Mouse (Mus musculus) right cerebral cortex, adult 18-20 months (tissue): ENCODE data around the gene Strc.
"Not testable (repeated sequence)": the region's sequence is repeated elsewhere in the genome, so short reads cannot be mapped to it uniquely, and the experiment has no call there.

Source experiments
- DNase-seq: peaks from one replicate; pipeline ENCODE4 v3.0.0; 2022; ENCODE audit warnings: mixed read lengths

Gene Strc

DNA sequence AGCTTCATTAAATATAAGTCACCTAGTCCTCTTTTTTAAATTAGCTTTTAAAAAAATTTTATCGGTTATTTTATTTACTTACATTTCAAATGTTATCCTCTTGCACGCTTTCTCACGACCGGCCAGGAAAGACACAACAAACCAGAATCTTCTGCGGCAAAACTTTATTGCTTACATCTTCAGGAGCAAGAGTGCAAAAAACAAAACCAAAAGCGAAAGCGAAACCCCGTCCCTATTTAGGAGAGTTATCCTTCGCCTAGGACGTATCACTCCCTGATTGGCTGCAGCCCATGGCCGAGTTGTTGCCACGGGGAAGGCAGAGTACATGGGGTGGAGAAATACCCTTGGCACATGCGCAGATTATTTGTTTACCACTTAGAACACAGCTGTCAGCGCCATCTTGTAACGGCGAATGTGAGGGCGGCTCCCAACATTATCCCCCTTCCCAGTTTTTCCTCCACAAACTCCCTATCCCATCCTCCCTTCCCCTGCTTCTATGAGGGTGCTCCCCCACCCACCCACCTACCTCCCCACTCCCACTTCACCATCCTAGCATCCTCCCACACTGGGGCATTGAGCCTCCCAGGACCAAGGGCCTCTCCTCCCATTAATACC, at the start of gene Strc:
Gene Strc, minus strand, starts transcription at position 208 of the 615 bp plus-strand sequence.
- DNase-seq: not testable (repeated sequence)

- DNase-seq: no peak
Measured at GRCm38 (mm10) chr2:121434854-121435253, 47.9 kb upstream of the Strc start.

DNA sequence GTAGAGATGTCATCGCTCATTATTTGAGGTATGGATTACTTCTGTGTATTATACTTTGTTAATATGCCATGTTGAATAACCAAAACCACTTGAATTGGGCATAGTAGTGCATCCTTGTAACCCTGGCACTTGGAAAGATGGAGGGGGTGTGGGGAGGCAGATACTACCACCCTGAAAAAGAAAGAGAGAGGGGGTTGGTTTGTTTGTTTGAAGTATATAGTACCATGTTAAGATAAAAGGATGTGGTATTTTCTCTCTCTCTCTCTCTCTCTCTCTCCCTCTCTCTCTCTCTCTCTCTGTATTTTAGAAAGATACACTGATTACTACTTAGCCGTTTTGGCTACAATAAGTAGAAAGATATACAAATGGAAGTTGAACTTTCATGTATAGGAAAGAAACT, 38.9 kb upstream of the Strc start:
- no peak for DNase-seq

DNA sequence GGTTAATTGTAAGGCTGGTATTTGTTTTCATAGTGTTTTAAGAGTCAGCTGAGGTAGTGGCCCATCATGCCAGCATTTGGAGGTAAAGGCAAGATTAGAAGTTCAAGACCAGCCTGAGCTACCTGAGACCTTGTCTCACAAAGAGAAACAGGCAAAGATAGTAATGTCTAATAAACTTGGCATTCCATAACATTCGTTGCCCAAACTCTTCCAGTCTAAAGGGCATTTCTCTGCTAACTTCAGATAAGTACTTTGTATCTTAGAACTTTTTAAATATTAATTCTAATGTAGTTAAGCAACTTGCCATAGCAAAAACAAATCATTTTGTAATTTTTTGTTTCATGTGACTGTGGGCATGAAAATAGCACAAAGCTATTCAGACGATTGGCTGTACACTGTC, 36.2 kb upstream of the Strc start:
- DNase-seq: no peak

DNA sequence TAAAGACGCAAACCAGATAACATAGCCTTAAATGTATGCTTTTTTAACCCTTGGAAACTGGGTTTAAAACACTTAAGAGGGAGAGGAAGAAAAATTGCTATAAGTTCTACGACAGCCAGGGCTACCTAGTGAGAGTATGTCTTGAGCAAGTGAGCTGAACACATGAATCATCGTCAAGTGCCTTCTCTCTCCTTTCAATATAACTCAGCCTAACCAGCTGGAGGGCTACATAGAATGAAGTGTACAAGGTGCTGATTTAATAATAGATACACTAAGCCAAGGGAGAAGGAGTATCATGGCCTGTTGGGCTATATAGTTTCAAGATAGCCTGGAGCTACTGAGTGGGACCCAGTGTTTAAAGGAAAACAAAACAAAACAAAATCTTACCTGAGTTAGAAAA, 31.5 kb upstream of the Strc start:
- no peak for DNase-seq

GRCm38 (mm10) chr2:121416356-121416755, 29.4 kb upstream of the Strc start:
- DNase-seq: no peak

DNA sequence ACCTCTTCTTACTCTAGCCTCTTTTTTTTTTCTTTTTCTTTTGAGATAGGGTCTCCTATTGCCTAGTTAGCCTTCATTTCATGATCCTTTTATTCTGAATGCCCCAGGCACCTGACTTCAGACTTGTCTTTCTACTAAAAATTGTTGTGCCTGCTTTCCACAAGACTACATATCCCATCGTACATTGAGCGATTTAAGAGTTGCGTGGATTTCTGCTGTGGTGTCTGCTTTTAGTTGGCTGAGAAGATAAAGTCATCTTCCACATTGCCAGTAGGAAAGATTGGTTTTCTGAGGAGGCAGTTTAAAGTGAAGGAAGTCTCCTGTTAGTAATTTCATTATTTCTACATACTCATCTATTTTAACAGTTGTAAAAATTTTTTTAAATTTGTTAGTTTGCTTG, 28.6 kb upstream of the Strc start:
- no peak for DNase-seq

GRCm38 (mm10) chr2:121415103-121415502, 28.1 kb upstream of the Strc start:
- no peak for DNase-seq

GRCm38 (mm10) chr2:121414139-121414685, 27.2 kb upstream of the Strc start:
- peak; percentile 30 for DNase-seq

GRCm38 (mm10) chr2:121413387-121414042, 26.5 kb upstream of the Strc start, which contains the start of the genes Pdia3 and Catsper2:
Gene Pdia3 (plus strand): TSS chr2:121413775.
Gene Catsper2 (minus strand): TSS chr2:121413792.
- DNase-seq: peak; percentile 97

- DNase-seq: peak; percentile 8
Measured at GRCm38 (mm10) chr2:121412843-121413386, 25.9 kb upstream of the Strc start.

- peak; percentile 11 for DNase-seq
Measured at GRCm38 (mm10) chr2:121408160-121408559, 21.2 kb upstream of the Strc start.

- DNase-seq: no peak
Measured at GRCm38 (mm10) chr2:121403296-121403695, 16.3 kb upstream of the Strc start.

- peak; percentile 84 for DNase-seq
Measured at GRCm38 (mm10) chr2:121396624-121397023, 9.7 kb upstream of the Strc start.

GRCm38 (mm10) chr2:121374766-121375165, 12.2 kb downstream of the Strc start:
- no peak for DNase-seq

DNA sequence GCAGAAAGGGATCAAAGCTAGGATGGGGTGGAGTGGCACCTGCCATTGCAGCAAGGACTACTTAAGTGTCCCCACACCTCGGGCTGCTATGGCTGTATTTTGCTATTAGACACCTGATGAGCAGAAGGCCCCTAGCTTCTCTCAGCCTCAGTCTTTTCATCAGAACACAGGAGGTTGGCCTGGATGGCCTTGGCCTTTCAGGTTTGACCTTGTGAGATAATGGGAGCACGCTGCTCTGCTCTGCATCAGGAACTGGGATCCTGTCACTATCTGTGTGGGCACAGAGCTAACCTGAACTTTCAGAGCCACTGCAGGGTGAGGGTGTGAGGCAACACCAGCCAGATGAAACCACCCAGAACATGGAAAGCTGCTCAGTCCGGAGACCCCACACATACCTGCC, 14.7 kb downstream of the Strc start:
- DNase-seq: no peak

GRCm38 (mm10) chr2:121370921-121371320, 16.0 kb downstream of the Strc start:
- no peak for DNase-seq

GRCm38 (mm10) chr2:121368831-121369230, 18.1 kb downstream of the Strc start:
- no peak for DNase-seq

DNA sequence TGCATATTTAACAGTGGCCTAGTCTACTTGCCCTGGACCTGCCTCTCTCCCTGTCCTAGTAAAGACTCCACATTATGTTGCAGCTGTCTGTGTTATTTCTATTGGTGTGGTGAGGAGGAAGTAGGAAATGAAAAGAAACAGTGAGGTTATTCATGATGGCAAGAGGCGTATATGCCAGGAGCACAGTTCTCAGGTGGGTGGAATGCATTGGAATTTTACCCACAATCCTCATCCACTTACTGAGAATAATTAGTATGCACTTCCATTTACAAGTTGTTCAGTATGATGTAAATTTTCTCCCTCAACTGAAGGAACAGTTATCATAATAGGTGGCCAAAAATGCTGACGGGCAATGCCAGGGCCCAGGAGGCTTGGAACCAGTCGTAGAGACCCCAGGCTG, 23.3 kb downstream of the Strc start:
- DNase-seq: peak; percentile 28

DNA sequence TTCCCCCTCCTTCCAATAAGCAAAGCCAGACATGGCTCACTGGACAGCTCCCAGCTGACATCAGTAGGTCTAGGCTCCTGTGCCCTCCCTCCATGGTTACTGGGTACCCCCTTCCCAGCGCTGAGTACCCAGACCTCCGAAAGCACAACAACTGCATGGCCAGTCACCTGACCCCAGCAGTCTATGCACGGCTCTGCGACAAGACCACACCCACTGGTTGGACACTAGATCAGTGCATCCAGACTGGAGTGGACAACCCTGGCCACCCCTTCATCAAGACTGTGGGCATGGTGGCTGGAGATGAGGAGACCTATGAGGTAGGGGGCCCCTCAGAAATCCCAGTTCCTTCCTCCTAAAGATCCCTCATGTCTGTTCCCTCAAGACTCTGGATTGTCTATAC, 27.5 kb downstream of the Strc start:
- no peak for DNase-seq

GRCm38 (mm10) chr2:121358381-121358780, 28.6 kb downstream of the Strc start:
- peak; percentile 92 for DNase-seq

DNA sequence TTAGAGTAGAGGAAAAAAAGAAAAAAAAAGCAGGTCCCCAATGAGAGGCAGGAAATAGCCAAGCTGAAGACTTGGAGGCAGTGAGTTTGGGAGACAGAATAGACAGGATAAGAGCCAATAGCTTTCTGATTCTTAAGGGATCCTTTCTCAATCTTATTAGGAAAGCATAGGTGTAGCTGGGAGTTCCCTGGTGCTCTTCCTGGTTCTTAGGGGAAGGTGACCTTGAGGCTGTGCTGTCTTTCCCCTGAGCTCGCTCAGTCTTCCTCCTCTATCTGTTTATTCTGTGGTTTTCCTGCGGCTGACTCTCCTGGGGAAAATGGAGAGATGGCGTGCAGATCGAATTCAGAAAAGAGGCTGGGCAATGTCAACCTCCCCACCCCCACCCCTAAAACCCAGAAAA, 29.0 kb downstream of the Strc start:
- no peak for DNase-seq

DNA sequence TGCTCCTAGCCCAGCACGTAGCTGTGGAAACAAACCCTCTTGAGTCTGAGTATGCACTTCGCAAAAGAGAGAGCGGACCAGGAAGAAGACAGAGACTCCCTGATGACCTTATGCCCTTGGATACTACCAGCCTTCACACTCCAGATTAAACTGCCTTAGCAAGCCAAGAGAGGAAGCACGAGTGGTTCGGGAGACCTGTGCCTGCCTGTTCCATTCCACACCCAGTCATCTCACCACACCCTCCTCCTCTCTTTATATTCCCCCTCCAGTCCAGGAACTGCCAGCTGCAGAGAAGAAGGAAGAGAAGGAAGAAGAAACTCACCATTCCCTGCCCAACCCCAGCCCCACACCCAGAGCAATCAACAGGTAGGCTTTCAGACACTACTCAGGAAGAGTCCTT, 29.5 kb downstream of the Strc start, which contains the start of gene Ckmt1:
Gene Ckmt1, plus strand, starts transcription at position 221 of the 400 bp plus-strand sequence.
- DNase-seq: no peak
